Mouse (Mus musculus): ENCODE data around the gene Ranbp10. TPM values are rescaled to one million over a fixed set of nuclear protein-coding genes. Genes with fewer than 3 reads are reported as not detected.

Gene Ranbp10
- 9.4 and 13.4 TPM in 2 replicates for total RNA-seq (2017)

DNA sequence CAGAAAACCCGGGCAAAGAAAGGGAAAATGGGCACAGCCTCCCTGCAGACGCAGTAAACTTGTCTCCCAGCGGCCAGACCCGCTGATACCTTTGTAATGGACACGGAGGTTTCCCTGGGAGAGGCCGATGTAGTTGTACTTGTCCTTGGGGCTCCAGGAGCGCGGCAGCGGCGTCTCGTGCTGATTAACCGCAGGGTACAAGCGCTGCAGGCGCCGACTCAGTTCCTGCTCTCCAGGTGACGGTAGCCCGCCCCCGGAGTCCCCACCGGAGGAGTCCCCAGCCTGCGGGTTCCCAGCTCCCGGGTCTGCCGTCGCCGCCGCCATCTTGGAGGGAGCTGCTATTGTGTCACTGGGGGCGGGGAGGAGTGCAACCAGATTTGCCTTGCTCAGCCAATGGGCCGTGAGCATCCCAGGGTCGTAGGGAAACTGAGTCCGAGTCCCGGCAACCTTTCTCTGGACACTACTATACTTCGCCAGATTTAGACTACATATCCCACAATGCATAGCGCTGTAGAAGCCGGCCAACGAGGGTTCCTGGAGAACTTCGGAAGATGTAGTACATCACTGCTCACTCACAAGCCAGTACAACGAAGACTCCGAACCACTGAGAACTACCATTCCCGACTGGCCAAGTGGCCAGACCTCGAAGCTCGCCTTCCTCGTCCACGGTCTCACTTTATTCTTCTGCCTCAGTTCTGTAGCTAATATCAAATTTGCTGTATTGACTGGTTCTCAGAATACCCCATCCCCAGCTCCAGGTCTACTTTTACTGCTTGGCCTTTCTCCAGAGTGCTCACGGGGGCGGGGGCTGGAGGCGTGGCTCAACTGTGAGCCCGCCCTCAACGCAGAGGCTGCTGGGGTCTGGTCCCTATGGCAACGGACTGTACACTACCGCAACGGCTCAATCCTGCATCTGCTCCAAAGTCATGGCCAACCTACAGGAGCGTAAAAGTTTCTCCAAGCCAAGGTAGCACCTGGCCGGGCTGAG is at the start of gene Ranbp10, which contains the start of gene Tsnaxip1:
Gene Ranbp10, minus strand, starts transcription at position 490 of the 988 bp plus-strand sequence.
Gene Tsnaxip1, plus strand, starts transcription at position 871 of the 988 bp plus-strand sequence.
- peak; percentile 93 for ATAC-seq (replicated peaks; ENCODE audit: low read depth, poor library complexity, severe bottlenecking)

DNA sequence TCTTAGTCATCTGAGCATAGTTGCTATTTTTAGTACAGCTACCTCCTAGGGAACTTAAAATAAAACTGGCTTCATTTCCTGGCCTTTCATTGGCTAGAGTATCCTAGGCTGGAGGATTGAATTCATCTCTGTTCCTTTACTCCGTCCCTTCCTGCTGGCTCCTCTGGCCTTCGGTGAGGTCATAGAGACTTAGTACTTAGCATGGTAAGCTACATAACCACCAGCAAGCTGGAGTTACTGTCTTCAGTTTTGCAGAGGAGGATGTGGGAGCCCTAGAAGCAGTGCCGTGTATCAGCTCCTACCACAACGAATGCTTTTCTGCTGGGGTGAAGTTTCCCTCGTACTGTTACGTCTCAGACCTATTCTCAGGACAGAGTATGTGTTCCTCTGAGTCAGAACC is 47.2 kb upstream of the Ranbp10 start:
- no peak for ATAC-seq (replicated peaks; ENCODE audit: low read depth, poor library complexity, severe bottlenecking)

DNA sequence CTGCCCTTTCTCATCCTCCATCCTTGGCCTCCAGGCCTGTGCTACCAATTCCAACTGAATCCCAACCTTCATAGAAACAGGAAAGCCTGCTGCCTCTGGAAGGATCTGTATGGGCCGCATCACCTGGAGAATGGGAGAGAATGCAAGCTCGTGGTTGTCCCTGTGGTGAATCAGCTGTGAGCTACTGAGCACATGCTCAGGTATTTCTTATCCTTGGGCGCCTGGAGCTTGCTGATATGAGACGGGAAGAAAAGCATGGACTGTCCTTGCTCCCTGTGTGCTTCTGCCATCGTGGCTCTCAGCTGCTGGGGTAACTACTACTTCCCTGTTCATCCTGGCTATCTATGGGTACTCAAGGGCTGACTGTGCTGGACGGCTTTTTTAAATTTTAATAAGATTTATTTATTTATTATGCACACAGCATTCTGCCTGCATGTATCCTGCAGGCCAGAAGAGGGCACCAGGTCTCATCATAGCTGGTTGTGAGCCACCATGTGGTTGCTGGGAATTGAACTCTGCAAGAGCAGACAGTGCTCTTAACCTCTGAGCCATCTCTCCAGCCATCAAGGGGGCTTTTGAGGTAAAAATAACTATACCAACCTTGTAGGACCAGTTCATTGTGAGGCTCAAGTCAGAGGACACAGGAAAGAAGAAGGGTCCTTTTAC is 39.3 kb upstream of the Ranbp10 start:
- no peak for ATAC-seq (replicated peaks; ENCODE audit: low read depth, poor library complexity, severe bottlenecking)

DNA sequence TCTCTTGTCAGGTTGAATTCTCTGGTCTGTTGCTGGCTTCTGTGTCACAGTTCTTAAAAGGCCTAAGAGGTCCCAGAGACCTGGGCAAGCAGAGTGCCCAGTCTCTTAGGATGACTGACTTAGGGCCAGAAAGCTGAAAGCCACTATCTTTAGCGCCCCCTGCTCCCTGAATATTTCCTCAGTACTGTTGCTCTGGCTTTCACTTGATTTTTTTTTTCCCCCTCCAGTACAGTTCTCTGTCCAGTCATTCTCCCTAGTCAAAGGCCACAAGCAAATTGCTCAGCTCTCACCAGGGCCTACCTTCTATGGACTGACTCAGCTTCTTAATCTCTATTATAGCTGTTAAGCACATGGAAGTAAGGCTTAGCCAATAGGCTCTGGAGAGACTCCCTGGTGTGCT is 34.8 kb upstream of the Ranbp10 start:
- no peak for ATAC-seq (replicated peaks; ENCODE audit: low read depth, poor library complexity, severe bottlenecking)

DNA sequence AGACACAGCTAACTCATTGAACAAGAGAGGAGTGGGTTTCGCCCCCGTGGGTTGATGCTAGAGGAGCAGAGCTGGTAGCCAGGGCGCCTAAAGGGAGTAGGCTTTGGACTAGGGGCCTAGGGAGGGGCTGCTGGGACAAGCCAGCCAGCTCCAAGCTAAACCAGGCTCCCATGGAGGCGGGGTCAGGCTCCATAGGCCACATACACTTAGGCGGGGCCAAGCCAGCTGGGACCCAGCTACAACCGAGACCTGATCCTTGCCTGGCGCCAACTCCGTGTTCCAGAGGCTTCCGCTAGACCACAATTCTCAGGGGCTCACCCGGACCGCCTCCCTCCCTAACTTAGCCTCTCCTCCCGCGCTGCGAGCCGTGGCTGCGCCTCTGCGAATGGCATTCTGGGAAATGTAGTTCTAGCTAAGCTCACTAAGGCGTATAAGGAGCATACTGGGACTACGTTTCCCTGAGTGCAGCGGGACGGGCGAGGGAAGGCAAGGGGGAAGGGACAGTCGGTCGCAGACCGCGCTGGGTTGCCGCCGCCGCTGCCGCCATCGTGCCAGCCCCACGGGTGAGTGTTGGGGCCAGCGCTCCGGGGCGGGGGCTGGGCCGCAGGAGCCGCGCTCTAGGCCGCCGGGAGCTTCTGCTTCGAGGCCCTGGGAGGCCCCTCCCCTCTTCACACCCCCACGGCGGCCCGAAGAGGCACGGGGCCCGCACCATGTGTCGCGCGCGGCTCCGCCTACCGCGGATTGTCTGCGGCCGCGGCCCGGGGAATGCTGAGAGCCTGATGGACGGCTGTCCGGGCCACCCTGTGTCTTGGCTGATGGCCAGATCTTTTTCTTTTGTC is 33.2 kb upstream of the Ranbp10 start, which contains the start of gene Nutf2:
Gene Nutf2, plus strand, starts transcription at position 438 of the 839 bp plus-strand sequence.
- peak; percentile 92 for ATAC-seq (replicated peaks; ENCODE audit: low read depth, poor library complexity, severe bottlenecking)

DNA sequence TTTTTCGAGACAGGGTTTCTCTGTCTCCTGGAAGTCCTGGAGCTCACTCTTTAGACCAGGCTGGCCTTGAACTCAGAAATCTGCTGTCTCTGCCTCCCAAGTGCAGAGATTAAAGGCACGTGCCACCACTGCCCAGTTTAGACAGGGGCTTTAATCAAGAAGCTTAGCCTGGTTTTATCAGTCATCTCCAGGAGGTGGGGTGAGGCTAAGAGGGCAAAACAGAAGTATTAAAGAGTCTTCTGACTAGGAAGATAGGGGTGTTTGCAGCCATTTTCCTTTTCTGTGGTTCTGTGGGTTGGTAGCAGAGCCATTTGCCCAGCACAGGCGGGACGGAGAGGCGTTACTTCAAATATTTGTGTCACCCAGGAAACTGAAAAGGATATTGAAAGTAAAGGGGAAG is 32.2 kb upstream of the Ranbp10 start:
- ATAC-seq (replicated peaks; ENCODE audit: low read depth, poor library complexity, severe bottlenecking): peak; percentile 6; the same call in 1 of the 2 replicates

DNA sequence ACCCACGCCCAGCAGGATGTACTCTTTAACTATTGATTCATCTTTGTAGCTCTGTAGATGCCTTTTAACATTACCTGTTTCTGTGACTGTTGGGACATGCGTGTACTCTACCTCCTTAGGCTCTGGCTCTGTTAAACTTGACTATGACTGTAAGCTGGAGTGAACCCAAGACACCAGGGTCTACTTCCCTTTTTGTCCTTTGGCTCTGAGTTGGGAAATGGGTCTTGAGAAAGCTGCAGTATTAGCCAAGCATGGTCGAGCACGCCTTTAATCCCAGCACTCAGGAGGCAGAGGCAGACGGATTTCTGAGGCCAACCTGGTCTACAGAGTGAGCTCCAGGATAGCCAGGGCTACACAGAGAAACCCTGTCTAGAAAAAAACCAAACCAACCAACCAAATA is 31.3 kb upstream of the Ranbp10 start:
- ATAC-seq (replicated peaks; ENCODE audit: low read depth, poor library complexity, severe bottlenecking): no peak

DNA sequence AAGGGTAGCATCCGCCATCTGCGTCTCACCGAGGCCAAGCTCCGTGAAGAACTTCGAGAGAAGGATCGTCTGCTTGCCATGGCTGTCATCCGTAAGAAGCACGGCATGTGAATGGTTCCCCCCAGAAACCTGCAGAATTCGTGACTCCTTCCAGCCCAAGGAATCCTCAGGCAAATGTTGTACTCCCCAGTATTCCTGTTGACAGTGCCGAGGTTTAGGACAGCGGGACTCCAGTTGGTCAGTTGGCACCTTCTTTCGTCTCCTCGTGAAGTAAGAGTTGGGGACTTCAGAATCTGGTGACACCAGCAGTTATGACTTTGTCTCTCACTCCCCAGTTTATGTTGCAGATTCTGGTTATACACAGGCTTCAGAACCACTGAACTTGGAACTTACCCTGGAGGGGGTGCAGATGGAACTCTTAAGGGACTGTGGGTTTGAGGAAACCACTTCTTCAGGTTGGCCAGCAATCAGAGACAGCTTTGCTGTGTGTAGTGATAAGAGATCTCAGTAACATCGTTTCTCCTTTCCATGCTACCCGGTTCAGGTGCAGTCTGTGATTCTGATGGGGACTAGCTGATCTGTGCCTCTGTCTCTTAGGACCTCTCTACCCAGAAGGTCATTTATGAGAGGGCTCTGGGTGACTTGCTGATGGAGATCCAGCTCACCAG is 29.2 kb upstream of the Ranbp10 start:
- ATAC-seq (replicated peaks; ENCODE audit: low read depth, poor library complexity, severe bottlenecking): no peak

DNA sequence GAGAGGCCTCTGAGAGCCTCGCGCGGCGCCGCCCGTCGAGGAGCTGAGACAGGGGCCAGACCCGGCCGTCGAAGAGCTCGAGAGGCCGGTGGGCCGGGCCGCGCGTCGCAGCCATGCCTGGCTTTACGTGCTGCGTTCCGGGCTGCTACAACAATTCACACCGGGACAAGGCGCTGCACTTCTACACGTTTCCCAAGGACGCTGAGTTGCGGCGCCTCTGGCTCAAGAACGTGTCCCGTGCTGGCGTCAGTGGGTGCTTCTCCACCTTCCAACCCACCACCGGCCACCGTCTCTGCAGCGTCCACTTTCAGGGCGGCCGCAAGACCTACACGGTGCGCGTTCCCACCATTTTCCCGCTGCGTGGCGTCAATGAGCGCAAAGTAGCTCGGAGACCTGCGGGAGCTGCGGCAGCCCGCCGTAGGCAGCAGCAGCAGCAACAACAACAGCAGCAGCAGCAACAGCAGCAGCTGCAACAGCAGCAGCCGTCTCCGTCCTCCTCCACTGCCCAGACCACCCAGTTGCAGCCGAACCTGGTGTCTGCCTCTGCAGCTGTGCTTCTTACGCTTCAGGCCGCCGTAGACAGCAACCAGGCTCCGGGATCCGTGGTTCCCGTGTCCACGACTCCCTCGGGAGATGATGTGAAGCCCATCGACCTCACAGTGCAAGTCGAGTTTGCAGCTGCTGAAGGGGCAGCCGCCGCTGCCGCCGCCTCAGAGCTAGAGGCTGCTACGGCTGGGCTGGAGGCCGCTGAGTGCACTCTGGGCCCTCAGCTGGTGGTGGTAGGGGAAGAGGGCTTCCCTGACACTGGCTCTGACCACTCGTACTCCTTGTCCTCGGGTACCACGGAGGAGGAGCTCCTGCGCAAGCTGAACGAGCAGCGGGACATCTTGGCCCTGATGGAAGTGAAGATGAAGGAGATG is 28.4 kb upstream of the Ranbp10 start:
- no peak for ATAC-seq (replicated peaks; ENCODE audit: low read depth, poor library complexity, severe bottlenecking)

DNA sequence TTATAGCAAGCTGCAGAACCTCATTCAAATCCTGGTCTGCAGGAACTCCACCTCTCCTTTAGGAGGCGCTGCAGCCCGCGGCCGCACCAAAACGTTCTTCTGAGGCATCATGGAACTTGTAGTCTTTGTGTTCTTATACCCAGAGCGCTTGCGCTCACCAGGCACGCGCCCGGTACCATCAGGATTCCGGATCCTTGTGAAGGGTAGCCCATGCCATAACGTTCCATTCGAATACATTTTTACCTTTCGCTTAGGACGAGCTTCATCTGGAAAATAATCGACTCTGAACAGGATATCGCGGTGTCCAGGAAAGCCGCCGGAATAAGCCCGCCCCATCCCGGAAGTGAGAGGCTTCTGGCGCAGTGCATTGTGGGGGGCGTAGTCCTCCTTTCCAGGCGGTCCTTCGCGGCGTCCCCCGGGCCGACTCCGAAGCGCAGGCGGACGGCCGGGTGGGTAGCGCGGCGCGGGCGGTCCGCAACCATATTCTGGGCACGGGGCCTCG is 27.6 kb upstream of the Ranbp10 start, which contains the start of gene Thap11:
Gene Thap11, plus strand, starts transcription at position 418 of the 502 bp plus-strand sequence.
- peak; percentile 64 for ATAC-seq (replicated peaks; ENCODE audit: low read depth, poor library complexity, severe bottlenecking)

DNA sequence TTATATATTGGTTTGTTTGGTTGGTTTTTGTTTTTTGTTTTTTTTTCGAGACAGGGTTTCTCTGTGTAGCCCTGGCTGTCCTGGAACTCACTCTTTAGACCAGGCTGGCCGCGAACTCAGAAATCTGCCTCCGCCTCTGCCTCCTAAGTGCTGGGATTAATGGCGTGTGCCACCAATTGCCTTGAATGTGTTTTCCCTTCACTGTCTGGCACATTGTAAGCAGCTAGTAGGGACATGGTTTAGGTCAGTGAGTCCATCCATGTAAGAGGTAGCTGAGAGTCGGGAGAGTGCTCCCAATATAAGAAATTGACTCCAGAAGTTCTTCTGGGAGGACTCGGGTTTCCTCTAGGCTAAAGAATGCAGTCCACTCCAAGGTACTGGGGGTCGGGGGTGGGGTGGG is 27.2 kb upstream of the Ranbp10 start:
- ATAC-seq (replicated peaks; ENCODE audit: low read depth, poor library complexity, severe bottlenecking): no peak

DNA sequence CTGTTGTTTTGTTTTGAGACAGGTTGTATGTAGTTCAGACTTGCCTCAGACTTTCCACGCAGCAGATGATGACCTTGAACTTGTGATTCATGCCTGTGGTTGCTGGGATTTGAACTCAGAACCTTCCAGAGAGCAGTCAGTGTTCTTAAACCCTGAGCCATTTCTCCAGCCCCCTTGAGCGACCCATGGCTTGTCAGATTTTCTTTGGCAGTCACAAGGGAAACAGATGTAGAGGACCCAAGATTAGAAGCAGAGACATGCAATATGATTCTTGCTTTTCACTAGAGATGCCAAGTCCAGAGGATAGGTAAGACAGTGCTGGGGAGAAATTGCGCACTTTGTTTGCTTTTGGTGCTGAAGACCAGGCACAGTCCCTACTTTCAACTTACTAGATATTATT is 26.0 kb upstream of the Ranbp10 start, which contains the start of gene Cenpt:
Gene Cenpt, minus strand, starts transcription at position 101 of the 400 bp plus-strand sequence.
- no peak for ATAC-seq (replicated peaks; ENCODE audit: low read depth, poor library complexity, severe bottlenecking)

DNA sequence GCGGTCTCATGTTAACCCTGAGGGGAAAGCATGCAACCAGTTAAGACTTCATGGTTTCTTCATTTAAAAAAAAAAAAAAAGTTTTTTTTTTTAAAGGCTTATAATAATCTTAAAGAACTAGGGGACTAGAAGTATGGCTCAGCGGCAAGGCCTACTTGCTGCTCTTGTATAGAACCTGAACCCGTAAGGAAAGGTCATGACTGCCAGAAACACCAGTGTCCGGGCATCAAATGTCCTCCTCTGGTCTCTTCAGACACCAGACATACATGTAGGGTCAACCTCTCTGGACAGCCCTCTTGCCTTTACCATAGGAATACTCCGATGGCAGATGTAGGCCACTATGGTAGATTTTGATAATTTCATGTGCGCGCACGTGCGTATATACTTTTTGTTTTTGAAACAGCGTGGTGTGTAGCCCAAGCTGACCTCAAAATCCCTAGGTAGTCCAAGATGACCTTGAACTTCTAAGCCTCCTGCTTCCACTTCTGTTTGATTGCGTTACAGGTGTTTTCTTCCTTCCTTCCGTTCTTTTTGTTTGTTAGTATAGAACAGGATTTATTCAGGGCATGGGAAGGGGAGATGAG is 25.1 kb upstream of the Ranbp10 start:
- ATAC-seq (replicated peaks; ENCODE audit: low read depth, poor library complexity, severe bottlenecking): no peak

DNA sequence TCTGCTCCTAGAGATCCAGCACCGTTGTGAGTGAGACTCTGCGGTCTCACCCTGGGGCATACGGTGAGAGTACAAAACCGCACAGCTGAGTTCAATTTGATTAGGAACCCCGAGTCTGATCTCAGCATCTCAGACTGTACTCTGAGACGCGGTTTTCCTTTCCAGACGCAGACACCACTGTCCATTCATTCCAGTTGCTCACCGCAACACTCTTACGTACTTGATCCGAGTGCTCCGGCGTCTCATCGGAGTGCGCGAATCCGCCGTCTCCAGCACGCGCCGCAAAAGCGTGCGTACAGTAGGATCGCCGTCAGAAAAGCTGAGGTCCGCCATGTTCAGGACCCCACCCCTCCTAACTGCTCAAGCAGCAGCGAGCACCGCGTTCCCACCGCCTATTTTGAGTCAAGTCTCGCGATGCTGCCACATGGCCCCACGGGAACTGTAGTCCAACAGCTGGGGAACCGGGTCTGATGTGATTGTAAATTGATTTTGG is 24.5 kb upstream of the Ranbp10 start:
- ATAC-seq (replicated peaks; ENCODE audit: low read depth, poor library complexity, severe bottlenecking): peak; percentile 82

DNA sequence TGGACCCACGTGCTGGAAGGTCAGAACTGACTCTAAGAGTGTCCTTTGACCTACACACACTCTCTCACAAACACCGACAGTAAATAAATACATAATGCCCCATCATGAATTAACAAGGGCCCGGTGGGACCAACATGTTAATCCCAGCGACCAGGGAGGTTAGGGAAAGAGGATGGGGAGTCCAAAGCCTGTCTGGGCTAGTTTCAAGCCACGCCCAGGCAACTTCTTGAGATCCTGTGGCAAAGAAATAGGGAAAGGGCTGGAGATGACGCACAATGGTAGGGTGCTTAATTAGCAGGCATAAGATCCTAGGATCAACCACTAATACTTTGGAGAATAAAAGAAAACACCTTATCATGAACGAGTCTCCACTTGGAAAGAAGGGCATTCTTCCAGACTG is 23.5 kb upstream of the Ranbp10 start:
- ATAC-seq (replicated peaks; ENCODE audit: low read depth, poor library complexity, severe bottlenecking): no peak

DNA sequence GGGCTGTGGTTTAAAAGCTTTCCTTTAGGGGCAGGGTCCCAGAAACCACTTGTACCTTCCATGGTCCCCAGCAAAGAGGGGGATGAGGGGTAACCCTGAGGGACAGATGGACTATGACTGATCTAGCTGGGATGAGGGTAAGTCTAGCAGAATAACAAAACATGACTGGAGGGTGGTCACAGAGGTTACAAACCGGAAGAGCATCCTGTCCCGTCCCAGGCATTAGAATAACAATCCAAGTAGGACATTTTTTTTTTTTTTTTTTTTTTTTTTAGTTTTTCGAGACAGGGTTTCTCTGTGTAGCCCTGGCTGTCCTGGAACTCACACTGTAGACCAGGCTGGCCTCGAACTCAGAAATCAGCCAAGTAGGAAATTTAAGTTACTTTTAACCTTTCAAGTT is 22.9 kb upstream of the Ranbp10 start:
- no peak for ATAC-seq (replicated peaks; ENCODE audit: low read depth, poor library complexity, severe bottlenecking)

DNA sequence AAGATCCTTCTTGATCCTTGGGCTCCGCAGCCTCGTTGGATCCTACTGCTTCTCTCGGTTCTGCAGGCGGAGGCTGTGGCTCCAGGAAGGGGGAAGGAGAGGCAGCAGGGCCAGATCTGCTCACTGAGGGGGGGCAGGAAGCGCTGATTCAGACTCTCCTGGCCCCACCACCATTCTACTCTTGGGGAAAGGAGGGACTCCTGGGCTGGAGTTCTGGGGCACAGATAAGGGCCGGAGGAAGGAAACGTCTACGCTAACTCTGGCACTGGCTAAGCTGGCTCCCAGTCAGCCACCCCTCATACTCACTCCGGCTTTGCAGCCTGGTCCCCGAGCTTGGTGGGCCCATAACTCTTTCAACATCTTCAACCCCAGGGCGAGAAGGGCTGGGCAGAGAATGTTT is 19.5 kb upstream of the Ranbp10 start:
- peak; percentile 65 for ATAC-seq (replicated peaks; ENCODE audit: low read depth, poor library complexity, severe bottlenecking)

DNA sequence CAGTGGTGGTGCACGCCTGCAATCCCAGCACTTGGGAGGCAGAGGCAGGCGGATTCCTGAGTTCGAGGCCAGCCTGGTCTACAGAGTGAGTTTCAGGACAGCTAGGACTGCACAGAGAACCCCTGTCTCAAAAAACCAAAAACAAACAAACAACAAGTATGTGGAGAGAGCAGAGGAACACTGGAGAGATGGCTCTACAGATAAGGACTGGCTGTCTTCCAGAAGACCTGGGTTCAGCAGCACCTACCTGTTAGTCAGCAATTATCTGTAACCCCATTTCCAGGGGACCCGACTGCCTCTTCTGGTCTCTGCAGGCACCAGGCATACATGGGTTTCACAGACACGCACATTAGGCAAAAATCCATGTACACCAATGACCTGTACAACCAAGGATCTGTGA is 12.1 kb upstream of the Ranbp10 start:
- no peak for ATAC-seq (replicated peaks; ENCODE audit: low read depth, poor library complexity, severe bottlenecking)

Data from common myeloid progenitor, adult 5-6 weeks (primary cell).